Mouse (Mus musculus) embryonic fibroblast, embryonic 13.5 days (primary cell): ENCODE measurements at regions not wholly inside any gene's neighbourhood (a gene's known extent, or its start where the extent isn't known, plus 50 kb on each side); places are given as distances from the start of the nearest gene placed in this dataset.

ENCODE experiments used
- CTCF ChIP-seq: IDR thresholded peaks from 2 replicates; pipeline ENCODE4 v1.5.1; 2011; ENCODE audit warnings: mild to moderate bottlenecking, control low read depth, low read length, moderate library complexity, borderline replicate concordance; ENCODE audit not compliant: insufficient read depth
- POLR2A ChIP-seq: IDR thresholded peaks from 2 replicates; pipeline ENCODE4 v1.6.1; 2011; ENCODE audit warnings: low read depth, mild to moderate bottlenecking, control low read depth, low read length, moderate library complexity

- TF ChIP-seq CTCF (no peak), POLR2A (no peak)
Measured at GRCm38 (mm10) chr12:70758080-70758479, 67.2 kb upstream of the Frmd6 start.
